Mouse (Mus musculus): ENCODE measurements around the gene Cxcr2.

Cxcr2 gene

DNA sequence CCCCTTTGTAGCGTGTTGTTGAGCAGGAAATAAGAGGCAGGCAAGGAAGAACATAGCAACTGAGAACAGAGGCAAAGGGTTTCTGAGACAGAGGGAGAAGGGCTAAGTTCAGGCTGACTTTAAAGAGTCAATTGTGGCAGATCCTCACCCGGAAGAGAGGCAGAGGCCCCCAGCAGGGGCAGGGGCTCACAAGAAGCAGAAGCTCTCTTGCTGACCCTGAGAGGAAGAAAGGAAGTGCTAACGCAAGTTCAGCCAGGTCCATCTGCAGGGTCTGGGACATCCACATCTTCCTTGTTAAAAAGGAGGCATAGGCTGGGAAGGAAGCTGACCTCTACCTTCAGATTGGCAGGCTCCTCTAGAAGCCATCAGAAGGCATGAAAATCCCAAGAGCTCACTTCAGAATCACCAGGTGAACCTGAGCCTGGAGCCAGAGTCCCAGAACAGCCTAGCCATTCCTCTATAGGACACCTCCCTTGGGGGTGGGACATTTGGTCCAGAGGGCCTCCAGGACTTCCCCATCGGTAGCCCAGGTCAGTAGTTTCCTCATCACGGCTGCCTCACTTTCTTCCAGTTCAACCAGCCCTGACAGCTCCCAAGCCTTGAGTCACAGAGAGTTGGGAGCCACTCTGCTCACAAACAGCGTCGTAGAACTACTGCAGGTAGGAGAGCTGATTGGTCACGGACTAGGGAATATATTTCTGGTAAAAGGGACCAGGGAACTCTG, at the start of gene Cxcr2:
Gene Cxcr2 (plus strand): TSS at position 529 of the 724 bp plus-strand sequence.
- DNase-seq = peak; percentile 42

DNA sequence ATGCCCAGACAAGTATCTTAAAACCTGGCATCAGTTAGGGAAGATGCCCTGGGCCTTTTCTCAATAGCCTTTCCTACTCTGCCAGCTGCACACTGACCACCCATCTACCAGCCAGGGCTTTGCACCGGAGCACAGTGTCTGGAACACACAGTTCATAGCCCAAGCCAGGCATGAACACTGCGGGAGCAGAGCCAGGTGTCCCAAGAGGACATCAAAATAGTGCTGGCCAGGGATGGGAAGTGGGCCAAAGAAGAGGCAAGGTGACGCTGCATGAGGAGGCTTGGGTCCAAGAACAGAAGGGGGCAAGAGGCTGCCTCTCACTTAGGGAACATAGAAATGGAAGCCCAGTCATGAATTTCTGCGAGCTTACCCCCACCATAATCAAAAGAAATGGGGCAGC, 48.1 kb upstream of the Cxcr2 start:
- DNase-seq = no peak

DNA sequence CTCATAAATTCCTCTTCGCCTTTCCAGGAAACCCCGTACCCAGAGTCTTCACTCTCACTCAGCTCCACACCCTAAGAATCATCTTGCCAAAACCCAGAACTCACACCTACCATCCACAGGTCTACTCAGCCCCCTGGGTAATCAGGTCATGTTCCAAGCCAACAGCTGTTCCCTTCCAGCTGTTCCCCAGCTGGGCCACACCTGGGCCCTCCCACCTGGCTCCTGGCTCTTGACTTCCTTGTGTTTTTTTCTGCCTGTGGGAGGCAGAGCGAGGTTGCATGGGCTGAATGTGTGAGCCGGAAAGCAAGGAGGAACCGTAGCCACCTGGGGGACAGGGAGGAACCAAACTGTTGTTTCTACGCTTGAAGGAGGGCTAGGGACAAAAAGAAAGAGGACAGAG, 47.6 kb upstream of the Cxcr2 start:
- DNase-seq = no peak

DNA sequence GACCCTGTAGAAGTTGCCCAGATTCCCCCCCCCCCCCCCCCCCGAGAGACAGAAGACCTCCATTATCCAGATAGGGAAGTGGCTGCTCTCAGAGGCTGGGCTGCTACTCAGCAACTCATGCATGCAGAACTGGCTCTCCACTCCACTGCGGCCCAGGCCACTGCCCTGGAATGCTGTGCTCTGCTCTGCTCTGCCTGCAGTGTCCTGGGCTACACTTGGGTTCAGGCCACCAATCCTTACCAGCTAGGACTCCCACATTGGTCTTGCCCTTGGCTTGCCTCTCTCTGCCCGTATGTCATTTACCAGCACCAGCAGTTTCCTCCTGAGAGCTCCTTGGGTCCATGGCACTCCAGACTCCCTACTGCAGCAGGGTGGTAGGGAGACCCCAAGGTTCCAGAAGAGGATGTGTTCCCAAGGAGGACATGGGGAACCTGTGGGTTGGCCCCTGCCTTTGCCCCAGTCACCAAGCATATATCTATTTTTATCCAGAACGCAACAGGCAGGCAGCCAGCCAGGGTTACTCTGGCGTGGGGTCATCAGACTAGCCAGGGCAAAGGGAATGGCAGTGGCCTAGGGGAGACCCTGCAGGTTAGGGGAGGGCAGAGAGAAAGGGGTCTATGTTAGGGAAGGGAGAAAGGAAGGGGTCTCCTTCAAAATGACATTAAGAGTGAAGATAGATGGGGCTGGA, 45.7 kb upstream of the Cxcr2 start:
- no peak for DNase-seq

DNA sequence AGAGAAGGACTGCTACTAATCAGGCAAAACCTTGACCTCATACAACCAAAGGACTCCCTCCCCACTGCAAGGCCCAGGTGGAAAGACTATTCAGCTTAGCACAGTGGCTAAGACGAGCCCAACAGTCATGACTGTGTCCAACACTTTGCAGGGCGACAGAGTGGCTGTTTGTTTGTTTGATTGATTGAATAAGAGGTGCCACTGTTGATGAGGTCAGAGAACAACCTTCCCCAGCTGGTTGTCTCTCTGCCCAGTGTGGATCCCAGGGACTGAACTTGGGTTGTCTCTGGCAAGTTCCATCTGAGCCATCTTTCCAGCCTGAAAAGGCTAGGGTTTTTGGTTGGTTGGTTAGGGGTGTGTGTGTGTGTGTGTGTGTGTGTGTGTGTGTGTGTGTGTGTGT, 44.1 kb upstream of the Cxcr2 start:
- DNase-seq = no peak

DNA sequence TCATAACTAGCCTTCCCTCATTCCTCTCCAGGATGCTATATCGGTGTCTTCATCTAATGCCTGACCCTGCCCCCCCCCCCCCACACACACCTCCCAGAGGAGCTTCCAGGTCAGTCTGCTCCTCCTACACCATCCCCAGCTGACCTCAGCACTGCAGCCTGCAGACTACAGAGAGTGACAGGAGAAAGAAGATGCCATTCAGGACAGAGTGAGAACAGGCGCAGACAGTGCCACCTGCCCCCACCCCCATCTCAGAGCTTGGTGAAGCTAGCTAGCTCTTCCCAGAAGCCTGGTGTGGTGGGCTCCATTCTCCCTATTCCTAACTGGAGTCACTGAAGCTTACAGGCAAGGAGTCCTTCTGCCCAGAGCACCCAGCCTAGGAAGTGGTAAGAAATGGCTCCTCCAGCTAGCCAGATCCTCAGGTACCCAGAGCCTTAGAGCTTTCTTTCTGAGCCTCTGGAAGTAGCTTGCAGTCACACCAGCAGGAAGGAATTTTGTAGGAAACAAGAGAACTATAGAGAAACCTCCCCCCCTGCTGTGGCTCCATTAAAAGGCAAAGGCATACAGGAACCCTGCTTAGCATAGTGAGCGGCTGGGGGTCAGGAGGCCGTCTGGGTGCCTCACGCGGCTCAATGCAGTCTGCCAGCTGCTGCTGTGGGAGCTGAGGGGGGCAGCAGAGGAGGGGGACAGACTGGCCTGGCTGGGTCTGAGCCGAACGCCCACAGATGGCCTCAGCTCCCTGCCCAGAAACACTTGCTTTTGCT, 42.7 kb upstream of the Cxcr2 start:
- no peak for DNase-seq

DNA sequence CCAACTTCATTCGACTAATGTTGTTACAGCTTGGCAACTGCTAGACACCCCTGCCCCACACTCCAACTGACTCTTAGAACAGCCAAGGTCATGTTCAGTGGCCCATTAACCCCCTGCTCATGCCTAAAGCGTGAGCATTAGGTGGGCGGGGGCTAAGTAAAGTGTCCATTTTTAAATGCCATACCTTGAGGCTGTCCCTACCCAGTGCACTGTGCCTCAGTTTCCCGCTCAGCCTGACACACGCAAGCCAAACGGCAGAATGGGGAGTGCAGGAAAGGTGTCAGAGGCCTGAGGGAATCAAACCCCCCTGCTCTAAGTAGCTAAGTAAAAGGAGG, 42.1 kb upstream of the Cxcr2 start:
- DNase-seq = no peak

DNA sequence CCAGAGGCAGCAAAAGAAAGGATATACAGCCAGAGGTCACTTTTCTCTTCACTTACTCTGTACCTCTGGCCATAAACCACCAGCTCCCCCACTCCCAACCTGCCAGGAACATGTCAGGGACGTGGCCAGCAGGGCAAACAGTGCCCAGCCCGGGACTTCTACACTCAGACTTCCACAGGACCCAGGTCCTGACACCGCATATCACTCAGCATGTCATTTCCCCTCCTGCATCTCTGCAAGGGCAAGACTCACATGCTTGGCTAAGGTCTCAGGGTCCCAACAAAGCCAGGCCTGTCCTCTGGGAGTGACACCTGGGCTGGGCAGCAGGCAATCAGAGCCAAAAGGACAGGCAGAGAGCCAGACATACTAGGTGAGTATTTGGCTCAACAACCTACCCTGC, 40.7 kb upstream of the Cxcr2 start:
- DNase-seq = no peak

DNA sequence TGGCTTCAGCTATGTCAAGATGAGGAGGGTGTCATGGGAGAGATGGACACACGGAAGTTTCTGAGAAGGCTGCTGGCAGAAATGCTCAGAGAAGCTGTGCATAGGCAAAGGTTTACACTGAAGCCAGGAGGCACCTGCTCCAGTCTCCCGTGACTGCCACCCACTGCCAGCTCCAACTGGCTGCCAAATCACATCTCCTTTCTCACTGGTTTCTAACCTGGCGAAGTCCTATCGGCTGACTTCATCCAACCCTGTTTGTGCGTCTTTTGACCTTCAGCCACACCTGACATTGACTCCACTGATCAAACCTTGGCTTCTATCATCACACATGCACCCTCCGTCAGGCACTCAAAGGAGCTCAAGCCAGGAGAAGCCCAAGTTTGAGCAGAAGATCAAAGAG, 35.9 kb upstream of the Cxcr2 start:
- no peak for DNase-seq

DNA sequence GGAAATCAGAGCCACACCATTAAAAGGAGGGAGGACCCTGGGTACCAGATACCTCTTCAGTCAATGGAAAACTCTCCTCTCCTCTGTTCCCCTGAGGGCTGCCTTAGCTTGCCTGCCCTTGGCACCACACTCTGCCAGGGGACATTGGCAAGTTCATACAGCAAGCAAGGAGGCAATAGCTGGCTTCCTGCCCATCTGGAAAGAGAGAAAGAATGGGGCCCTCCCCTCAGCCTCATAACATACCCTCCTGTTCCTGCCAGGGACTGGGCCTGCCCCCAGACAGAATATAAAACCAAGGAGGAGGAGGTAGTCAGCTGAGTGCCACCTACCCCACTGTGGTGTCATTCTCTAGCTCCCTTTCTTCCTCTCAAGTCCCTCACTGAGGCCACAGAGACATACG, 34.7 kb upstream of the Cxcr2 start:
- no peak for DNase-seq

DNA sequence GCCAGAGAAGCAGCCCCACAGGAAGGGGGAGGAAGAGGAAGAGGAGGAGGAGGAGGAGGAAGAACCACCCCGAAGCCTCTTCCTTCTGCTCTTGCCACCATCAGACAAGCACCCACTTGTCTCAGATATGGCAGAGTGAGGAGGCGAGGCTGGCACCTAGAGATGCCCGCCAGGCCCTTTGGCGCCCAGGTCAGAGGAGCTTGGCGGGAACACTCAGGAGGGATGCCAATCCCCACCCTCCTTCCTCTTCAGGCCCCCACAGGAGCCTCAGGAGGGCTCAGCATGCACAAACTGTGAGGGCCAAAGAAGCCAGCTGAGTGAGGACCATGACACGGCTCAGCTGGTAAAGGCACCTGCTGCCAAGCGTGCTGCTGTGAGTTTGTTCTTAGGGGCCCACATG, 32.7 kb upstream of the Cxcr2 start:
- no peak for DNase-seq

DNA sequence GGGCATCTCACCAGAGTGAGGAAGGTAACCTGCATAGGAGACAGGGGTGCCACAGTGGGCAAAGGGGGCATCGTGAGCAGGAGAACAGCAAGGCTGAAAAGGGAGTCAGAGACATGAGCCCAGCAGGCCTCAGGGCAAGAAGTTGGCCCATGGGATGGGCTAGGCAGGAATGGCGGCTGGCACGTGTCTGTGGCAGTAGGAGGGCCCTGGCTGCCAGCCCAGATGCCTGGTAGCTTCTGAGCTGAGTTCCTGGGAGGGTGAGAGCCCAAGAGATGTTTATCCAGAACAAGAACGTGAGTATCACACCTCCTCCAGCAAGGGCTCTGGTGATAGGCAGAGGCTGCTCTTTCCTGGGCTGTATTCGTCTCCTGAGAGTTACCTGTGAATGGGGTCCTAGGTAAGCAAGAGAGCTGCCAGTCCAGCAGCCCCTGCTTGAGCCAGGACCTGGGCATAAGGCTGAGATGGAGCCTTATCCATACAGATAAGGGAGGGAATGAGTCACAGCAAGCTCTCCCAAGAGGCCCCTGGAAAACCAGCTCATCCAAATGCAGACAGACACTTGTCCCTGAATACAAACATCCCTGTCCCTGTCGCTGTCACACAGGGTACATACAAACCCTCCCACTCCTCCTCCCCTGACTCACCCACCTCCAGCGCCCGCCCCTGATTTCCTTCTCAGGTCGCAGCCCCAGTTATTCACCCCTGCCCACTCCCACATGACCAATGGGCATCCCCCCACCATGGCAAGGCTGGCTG, 31.8 kb upstream of the Cxcr2 start:
- no peak for DNase-seq

DNA sequence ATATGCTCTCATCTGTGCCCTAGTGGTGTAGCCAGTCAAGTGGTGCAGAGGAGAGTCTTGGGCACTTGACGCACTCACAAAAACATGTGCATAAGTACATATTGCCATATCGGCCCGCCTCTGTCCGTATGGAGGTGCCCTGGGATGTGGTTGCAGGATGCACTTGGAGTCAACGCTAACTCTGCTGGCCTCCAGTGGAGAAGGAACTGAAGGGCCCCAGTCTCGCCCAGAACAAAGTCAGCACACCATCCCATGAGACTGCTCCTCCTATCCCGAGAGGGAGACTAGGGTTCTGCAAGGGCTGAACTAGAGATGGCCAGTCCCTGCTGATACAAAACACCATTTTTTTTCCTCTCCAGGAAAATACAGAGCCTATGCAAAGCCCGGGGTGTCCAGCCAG, 30.6 kb upstream of the Cxcr2 start:
- no peak for DNase-seq

DNA sequence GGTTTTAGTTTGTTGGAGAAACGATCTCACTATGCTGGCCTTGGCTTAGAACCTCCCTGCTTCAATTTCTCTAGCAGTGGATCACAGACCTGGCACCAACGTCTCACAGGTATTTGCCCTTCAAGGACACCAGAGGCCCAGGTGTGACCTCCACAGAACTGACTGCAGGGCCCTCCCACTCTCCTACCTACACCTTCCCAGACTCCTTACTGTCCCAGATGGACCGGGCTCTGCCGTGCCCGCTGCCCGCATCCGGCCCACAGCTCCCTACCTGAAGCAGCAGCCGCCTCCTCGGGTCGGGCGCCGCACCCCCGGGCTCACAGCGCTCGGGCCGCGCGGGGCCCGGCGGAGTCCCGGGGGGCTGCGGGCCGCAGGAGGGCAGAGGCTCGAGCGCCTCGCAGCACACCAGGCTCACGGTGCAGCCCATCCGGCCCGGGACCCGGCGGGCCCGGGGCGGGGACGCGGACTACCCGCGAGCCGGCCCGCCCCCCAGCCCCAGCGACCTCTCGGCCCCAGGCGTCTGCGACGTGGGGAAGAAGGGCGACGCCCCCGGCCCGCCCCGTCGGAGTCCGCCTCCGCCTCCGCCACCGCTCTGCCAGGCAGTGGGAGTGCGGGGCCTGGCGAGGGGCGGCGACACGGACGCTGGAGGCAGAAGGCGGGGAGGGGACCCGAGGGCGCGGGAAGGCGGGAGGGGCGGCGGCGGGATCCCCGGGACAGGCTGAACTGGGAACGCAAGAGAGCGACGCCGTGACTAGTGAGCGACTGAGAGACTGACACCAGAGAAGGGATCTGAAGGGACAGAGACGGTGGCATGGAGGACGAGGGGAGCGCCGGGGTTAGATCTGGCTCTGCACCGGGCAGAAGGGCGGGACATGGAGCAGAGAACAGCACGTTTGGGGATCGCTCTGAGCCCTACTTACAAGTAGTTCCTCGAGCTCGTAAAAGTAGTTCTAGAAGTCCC, 29.5 kb upstream of the Cxcr2 start, which contains the start of gene Tns1:
Gene Tns1 (minus strand): TSS at position 429 of the 961 bp plus-strand sequence.
- DNase-seq = peak; percentile 66

DNA sequence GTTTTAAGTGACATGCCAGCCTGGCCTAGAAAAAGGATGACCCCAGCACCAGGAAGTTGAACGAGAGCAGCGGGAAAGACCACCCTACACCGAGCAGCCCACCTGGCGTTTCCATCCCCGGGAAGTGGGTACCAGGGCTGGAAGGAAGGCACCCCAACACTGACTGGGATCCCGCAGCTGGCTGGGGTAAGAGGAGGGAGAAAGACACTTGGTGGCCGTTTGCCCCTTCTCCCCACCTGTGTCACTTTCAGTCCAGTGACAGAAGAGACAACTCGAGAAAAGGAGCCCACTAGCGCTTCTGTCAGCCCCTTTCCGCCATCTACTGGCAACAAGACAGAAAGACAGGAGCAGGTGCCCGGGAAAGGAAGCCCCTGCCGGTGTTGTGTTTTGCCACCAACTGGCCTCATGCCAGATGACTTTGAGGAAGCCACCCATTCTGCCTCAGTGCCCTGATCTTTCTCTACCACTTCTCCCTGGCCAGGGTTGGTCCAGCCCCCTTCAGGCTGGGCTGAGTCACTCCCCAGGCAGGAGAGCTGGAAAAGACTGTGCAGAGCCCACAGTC, 28.7 kb upstream of the Cxcr2 start, which contains the start of gene Rufy4:
Gene Rufy4 (plus strand): TSS at position 551 of the 562 bp plus-strand sequence.
- peak; percentile 85 for DNase-seq

DNA sequence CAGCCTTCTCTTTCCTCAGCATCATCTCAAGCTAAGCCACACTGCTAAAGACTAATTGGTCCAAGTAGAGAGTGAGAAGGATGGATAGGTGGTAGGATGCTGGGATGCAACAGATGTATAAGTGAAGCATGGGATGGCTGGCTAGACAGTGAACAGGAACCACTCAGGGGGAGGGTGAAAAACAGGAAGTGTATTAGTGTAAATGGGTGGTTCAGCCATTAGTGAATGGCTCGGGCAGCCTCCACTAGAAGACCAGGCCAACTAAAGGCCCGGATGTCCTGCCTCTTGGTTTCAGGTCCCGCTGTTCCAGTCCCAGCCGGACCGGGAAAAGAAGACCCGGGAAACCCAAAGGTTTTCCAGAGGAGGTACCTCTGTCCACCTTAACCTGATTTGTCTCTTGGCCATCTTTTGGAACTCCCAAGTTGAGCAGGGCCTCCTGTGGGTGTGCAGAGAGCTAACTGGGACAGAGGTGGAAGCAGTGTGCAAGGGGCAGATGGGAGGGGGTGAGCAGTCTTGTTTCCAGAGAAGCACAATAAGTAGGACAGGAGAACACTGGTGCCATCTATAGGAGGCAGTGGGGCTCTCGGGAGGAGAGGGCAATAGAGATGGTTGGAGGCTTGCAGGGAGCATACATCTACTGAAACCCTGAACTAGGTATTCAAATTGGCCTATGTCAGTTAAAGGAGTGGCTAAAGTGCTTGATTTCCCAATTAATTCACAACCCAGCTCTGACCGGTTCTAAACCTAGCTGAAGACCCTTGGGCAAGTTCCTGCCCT, 22.7 kb upstream of the Cxcr2 start:
- no peak for DNase-seq

DNA sequence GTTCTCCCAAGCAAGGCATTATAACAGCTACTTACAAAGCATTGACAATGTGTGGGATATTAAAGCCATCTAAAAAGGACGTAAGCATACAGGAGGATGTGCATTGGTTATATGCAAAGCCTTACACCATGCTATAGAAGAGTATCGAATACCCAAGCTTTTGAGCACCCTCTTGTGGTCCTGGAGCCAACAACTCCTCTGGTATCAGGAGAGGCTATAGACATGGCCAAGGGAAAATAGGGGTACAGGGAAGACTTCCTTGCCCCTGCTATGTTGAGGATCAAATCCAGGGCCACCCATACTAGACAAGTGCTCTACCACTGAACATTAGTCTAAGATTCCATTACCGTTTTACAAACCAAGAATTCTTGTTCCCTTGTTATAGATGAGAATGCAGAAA, 21.8 kb upstream of the Cxcr2 start:
- no peak for DNase-seq

DNA sequence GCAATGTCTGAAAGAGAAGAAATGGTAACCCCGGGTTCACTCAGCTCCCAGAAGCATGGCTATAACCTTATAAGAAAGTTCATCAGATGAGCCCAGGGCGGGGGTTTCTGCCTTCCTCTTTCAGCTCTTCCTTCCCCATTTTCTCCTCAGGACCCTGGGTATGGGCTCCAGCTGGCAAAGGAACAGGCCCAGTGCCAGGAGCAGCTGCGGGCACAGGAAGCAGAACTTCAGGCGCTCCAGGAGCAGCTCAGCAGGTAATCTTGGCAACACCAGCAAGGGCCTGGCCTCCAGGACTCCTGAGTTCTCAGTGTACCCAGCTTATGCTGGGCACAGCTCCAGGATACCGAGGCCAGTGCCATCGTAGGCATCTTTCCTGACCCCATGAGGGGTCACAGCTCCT, 19.8 kb upstream of the Cxcr2 start:
- DNase-seq = no peak

DNA sequence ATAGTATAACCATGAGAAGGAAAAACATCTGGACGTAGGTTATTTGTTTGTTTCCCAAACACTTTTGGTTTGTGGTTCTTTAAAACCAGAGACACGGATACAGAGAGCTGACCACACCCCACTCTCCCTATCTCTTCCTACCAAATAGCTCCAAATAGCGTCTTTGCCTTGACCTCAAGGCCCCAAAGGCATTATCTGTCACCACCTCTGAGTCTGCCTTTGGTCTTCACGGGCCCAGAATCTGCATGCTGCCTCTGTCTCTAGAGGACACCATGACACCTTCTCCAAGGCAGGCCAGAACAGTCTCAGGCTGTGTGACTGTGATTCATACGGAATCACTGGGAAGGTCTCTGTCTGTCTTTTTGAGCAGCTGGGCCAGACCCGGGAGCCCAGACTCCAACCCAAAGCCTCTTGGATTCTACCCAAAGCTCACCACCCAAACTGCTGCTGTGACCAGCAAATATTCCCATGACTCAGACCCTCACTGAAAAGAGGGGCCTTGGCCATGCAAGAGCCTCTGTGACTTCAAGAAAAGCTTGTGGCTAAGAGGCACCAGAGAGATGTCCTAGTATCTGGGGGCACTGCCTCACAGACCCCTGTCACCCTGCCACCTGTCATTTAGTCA, 18.4 kb upstream of the Cxcr2 start:
- no peak for DNase-seq

DNA sequence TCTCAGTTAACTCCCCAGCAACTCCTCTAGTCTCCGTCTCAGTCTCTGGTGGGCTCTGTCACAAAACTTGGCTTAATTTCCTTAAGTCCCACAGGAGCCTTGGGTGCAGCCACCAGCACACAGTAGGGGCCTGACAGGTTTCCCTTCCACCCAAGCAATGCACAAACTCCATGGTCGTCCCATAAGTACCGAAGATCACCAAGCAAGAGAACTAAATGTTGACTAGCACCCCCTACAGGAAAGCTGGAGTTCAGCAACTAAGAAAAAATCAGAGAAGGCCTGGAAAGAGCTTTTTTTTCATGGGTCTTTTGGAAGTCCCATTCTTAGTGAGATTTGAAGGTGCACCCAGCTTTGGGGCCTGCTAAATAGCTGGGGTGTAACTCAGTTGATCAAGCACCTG, 14.4 kb upstream of the Cxcr2 start:
- no peak for DNase-seq
